Mouse (Mus musculus) MEL (cell line): ENCODE results near the gene Hps4.

Source experiments
- CTCF ChIP-seq, 3 experiments: IDR thresholded peaks in 2 of 3; conservative IDR thresholded peaks in 1 of 3; 2 replicates each; pipeline ENCODE4 v1.5.1; 2011 to 2012; ENCODE audit warnings: low read length in 3 of 3, low read depth in 2 of 3, mild to moderate bottlenecking in 2 of 3, improper control_type of control experiment in 1 of 3, inconsistent platforms in 1 of 3, mixed read lengths in 1 of 3, moderate library complexity in 1 of 3; ENCODE audit not compliant: control insufficient read depth in 1 of 3, insufficient read depth in 1 of 3, poor library complexity in 1 of 3, severe bottlenecking in 1 of 3
- E2F4 ChIP-seq: IDR thresholded peaks from 2 replicates; pipeline ENCODE4 v1.6.1; 2011; ENCODE audit warnings: low read depth, low read length, improper control_type of control experiment, borderline replicate concordance
- EP300 ChIP-seq, 2 experiments: IDR thresholded peaks; 2 replicates each; pipeline ENCODE4 v1.6.1; 2011; ENCODE audit warnings: improper control_type of control experiment in 2 of 2, low read length in 2 of 2, low read depth in 1 of 2, mild to moderate bottlenecking in 1 of 2
- GATA1 ChIP-seq: IDR thresholded peaks from 2 replicates; pipeline ENCODE4 v1.6.1; 2011; ENCODE audit warnings: low read depth, low read length, improper control_type of control experiment
- MXI1 ChIP-seq: IDR thresholded peaks from 2 replicates; pipeline ENCODE4 v1.6.1; 2011; ENCODE audit warnings: mild to moderate bottlenecking, low read depth, low read length, improper control_type of control experiment
- MYC ChIP-seq: IDR thresholded peaks from 2 replicates; pipeline ENCODE4 v1.6.1; 2011; ENCODE audit warnings: low read depth, mild to moderate bottlenecking, low read length, improper control_type of control experiment, moderate library complexity
- NELFE ChIP-seq: IDR thresholded peaks from 2 replicates; pipeline ENCODE4 v1.6.1; 2011; ENCODE audit warnings: low read depth, low read length, improper control_type of control experiment
- POLR2A ChIP-seq, 2 experiments: IDR thresholded peaks; 2 replicates each; pipeline ENCODE4 v1.6.1; 2011 to 2012; ENCODE audit warnings: low read length in 2 of 2, mild to moderate bottlenecking in 2 of 2, control low read depth in 1 of 2, improper control_type of control experiment in 1 of 2, low read depth in 1 of 2, moderate library complexity in 1 of 2; ENCODE audit not compliant: control insufficient read depth in 1 of 2, insufficient read depth in 1 of 2, poor library complexity in 1 of 2
- TAL1 ChIP-seq: IDR thresholded peaks from 2 replicates; pipeline ENCODE4 v1.6.1; 2012; ENCODE audit warnings: mild to moderate bottlenecking, inconsistent platforms, low read length, moderate library complexity, mixed read lengths
- ZMIZ1 ChIP-seq: IDR thresholded peaks from 2 replicates; pipeline ENCODE4 v1.6.1; 2012; ENCODE audit warnings: low read depth, mild to moderate bottlenecking, inconsistent platforms, low read length, improper control_type of control experiment, moderate library complexity

GRCm38 (mm10) chr5:112299399-112299798 lies 43.5 kb upstream of the Hps4 start:
- TF ChIP-seq CTCF (IDR thresholded peaks at IDR 0.05 in 2 of 3, conservative IDR thresholded peaks at IDR 0.05 in 1 of 3; ENCODE audit: control insufficient read depth in 1 of 3, insufficient read depth in 1 of 3, low read depth in 2 of 3, low read length in 3 of 3, poor library complexity in 1 of 3, severe bottlenecking in 1 of 3) (no peak), MXI1 (no peak), EP300 (IDR thresholded peaks at IDR 0.05; ENCODE audit: low read depth in 1 of 2, low read length in 2 of 2) (no peak), POLR2A (IDR thresholded peaks at IDR 0.05; ENCODE audit: control insufficient read depth in 1 of 2, insufficient read depth in 1 of 2, low read depth in 1 of 2, low read length in 2 of 2, poor library complexity in 1 of 2) (no peak), ZMIZ1 (no peak), NELFE (no peak), E2F4 (no peak), TAL1 (no peak), GATA1 (no peak), MYC (no peak)
